In genomic region chr4:125556405-125557308, GRCm38 (mm10) we compare ENCODE assay signal across 12 mouse cellular contexts.
DNase-seq lines count a peak whose midpoint lies in the region; ATAC-seq lines count a peak whose summit lies in the region.
"Had no signal": no experiment of that assay in that cellular context is flagged by ENCODE, and none has a peak within 500 bp of the region (broad histone marks: within the 10 kb centered on the region; RNA-seq: fewer than 3 reads in every experiment).

No protein-coding gene starts in this region.

- 25% methylated on average over 14 of the region's 14 CpGs for WGBS in kidney, embryonic 15.5 days

- no peak overlapping the region for H3K27ac ChIP-seq in kidney, embryonic 15.5 days
- H3K27ac ChIP-seq: forebrain, embryonic 10.5 days; midbrain, embryonic 12.5 days; neural tube, embryonic 12.5 days had no signal

- H3K27me3 ChIP-seq in kidney, embryonic 15.5 days: peaks cover 53% of the 10 kb centered on the region
- H3K27me3 ChIP-seq: neural tube, embryonic 12.5 days had no signal

- H3K4me3 ChIP-seq in kidney, embryonic 15.5 days (replicated peaks): no peak overlapping the region
- H3K4me3 ChIP-seq: forebrain, embryonic 10.5 days; midbrain, embryonic 12.5 days; neural tube, embryonic 12.5 days had no signal

- H3K36me3 ChIP-seq in kidney, embryonic 15.5 days: no peaks in the 10 kb centered on the region
- H3K36me3 ChIP-seq: forebrain, embryonic 10.5 days; midbrain, embryonic 12.5 days; neural tube, embryonic 12.5 days had no signal

- H3K4me1 ChIP-seq in kidney, embryonic 15.5 days: peaks cover 17% of the 10 kb centered on the region

- H3K4me2 ChIP-seq in kidney, embryonic 15.5 days: no peak overlapping the region
- H3K4me2 ChIP-seq: midbrain, embryonic 12.5 days; neural tube, embryonic 12.5 days had no signal

- H3K9ac ChIP-seq in kidney, embryonic 15.5 days: no peak overlapping the region
- H3K9ac ChIP-seq: midbrain, embryonic 12.5 days; neural tube, embryonic 12.5 days had no signal

- H3K9me3 ChIP-seq in kidney, embryonic 15.5 days (replicated peaks): no peaks in the 10 kb centered on the region
- H3K9me3 ChIP-seq: forebrain, embryonic 10.5 days; midbrain, embryonic 12.5 days; neural tube, embryonic 12.5 days had no signal

- peak; percentile 13 for DNase-seq in gastrocnemius, postnatal 25 days
- no peak for DNase-seq in gastrocnemius, postnatal 10 days
- peak; percentile 26 for DNase-seq in kidney, postnatal 10 days
- DNase-seq in cerebellum, adult 11-12 months: peak; percentile 59
- peak; percentile 44 to 49 for DNase-seq in kidney, postnatal 4 days
- no peak for DNase-seq in lung, postnatal 25 days (ENCODE audit: low spot score)
- DNase-seq: thymus, adult 2 months had no signal

- ATAC-seq in kidney, embryonic 15.5 days (replicated peaks; ENCODE audit: low FRiP score): no peak; the same call in 1 of the 2 replicates
- ATAC-seq: lung, postnatal 0 days had no signal

Comparison
In these comparisons a context has a peak if more than half of its experiments do, and no peak if none do; other contexts are left out.
1. DNase-seq: peak in gastrocnemius, postnatal 25 days (single experiment), kidney, postnatal 10 days (single experiment), cerebellum, adult 11-12 months (single experiment) and kidney, postnatal 4 days (2 of 2); none in gastrocnemius, postnatal 10 days (single experiment) and lung, postnatal 25 days (single experiment).